Mouse (Mus musculus): ENCODE results near the gene Serpinb12. TPM values are rescaled to one million over a fixed set of nuclear protein-coding genes. Genes with fewer than 3 reads are reported as not detected.
"Not testable (repeated sequence)": the region's sequence is repeated elsewhere in the genome, so short reads cannot be mapped to it uniquely, and the experiment has no call there.

The Serpinb12 gene
- total RNA-seq (2021), result not detected in 2 replicates
- long read RNA-seq, result 0 reads

DNA sequence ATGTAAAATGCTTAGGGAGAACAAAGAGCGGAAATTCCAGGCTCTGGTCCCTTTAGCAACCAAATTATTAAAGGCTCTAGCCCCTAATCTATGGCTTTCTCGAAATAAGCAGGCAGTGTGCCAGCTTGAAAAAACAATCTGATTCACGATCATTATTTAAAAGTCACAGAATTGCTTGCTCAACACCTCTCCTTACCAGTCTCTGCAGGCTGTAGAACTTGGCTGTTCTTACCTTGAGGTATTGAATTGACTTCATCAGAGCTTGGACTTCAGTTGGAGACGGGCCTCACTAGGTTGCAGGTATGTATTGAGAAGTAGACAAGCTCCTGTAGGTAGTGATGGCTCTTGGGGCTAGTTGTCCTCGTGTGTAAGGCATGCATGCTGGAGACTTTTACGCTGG lies at the start of gene Serpinb12:
TSS of gene Serpinb12 (plus strand) at position 185 of the 400 bp plus-strand sequence.
- DNase-seq, result no peak

- DNase-seq, result not testable (repeated sequence)
These were observed 39.1 kb upstream of the Serpinb12 start for GRCm38 (mm10) chr1:106895142-106895541.

GRCm38 (mm10) chr1:106901406-106901805 lies 32.8 kb upstream of the Serpinb12 start:
- DNase-seq, result peak; percentile 16

- no peak for DNase-seq
These were observed 2.3 kb upstream of the Serpinb12 start for GRCm38 (mm10) chr1:106931954-106932353.

DNA sequence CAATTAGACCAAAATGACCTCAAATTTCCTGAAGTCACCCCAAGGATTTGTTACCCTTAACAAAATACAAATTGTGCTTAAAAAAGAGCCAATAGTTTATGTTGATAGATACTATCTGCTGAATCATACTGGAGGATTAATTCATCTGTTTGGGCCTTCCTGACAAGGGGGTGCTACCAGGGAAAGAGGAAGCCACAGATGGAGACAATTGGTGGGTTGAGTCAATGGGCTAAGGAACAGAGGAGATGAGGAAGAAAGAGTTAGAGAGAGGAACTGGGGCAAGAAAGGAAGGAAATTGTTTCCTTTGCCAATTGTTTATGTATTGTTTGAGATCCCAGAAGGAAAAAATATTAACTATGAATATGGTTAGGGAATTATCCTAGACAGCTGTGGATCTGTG lies 591 bp upstream of the Serpinb12 start:
- DNase-seq, result no peak

DNA sequence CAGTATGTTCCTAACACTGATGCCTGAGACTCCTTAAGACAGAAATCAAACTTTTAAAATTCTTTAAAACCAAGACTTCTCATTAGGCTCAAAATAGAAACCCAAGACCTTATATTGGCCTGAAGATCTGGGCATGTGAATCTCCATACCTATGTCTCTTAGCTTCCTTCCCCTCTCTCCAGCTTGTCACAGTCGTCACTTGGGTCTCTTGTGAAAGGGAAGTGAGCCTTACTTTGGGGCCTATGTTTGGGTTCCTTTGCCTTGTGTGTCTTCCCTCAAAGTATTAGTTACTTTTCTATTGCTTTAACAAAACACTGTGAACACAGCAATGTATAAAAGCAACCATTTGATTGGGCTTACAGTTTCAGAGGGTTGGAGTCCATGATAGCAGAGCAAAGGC lies 13.0 kb downstream of the Serpinb12 start:
- no peak for DNase-seq

DNA sequence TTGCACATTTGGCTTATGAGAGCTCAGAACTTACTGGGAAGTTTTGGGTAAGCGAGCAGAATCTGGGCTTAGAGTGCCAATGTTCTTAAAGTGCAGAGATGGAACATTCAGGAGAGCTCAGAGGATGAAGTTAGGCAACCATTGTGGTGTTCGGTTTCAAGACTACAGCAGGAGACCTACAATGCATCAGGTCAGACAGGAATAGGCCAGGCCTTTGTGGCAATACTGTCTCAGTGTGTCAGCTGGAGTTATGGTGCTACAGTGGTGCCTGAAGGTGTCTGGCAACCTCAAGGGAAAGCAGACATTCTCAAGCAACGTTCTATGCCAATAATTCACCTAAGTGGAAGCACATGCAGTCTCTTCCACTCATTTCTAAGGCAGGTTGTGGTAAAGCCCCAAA lies 25.7 kb downstream of the Serpinb12 start:
- DNase-seq, result no peak

DNA sequence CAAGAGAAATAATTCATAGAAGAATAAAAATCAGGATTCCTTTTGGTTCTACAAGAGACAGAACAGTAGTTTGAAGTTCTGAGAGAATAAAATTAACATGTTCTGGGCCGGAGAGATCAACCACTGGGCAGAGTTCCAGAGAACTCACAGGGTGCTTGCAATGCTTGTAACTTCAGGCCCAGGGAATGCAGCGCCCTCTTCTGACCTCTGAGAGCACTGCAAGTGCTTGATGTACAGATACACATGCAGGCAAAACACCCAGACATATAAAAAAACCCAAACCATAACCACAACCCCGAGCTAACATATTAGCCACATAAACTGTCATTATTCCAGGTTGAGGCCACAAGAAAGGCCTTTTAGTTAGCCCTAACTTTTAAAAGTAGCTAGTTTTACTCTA lies 26.8 kb downstream of the Serpinb12 start:
- DNase-seq, result no peak

DNA sequence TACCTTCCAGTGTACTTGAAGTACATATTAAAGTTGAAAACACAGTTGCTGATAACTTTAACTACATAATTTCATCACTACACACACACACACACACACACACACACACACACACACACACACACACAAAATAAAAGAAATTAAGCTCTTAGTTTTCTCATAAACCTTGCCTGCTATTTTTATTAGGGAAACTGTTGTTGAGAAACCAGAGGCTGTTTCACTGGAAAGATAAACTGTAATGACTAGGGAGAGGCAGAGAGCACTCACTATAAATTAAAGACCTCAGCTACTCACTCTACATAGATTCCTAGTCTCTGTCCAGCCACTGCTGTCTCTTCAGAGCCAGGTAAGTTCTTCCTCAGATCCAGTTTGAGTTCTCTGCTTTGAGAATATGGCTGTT lies 46.4 kb downstream of the Serpinb12 start, which contains the start of gene Serpinb13:
TSS of gene Serpinb13 (plus strand) at position 301 of the 400 bp plus-strand sequence.
- DNase-seq, result no peak

- DNase-seq, result no peak
These were observed 48.8 kb downstream of the Serpinb12 start for GRCm38 (mm10) chr1:106983092-106983491.

- no peak for DNase-seq
These were observed 49.6 kb downstream of the Serpinb12 start for GRCm38 (mm10) chr1:106983865-106984264.

GRCm38 (mm10) chr1:107000424-107000823 lies 66.2 kb downstream of the Serpinb12 start:
- peak; percentile 51 for DNase-seq

GRCm38 (mm10) chr1:107001754-107002153 lies 67.5 kb downstream of the Serpinb12 start:
- DNase-seq, result no peak

DNA sequence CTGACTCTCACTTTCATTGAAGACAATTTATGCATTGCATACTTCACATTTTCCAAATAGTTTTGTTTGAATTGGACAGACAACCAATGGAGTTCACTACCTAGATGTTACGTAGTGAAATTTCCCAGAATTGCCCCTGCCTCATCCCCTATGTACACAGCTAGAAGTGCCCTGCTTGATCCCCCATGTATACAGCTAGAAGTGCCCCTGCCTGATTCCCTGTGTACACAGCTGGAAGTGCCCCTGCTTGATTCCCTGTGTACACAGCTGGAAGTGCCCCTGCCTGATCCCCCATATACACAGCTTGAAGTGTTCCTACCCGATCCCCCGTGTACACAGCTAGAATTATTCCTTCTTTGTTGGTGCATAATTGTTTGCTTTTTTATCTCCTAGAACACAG lies 72.1 kb downstream of the Serpinb12 start:
- DNase-seq, result no peak

Other genes with a start within 250 kb of the Serpinb12 start
- gene Bcl2, start 220.2 kb upstream of the Serpinb12 start, total RNA-seq (2021), result 5.4 and 5.7 TPM in 2 replicates
- 31.1 and 52.3 TPM in 2 replicates for gene Kdsr, start 174.7 kb upstream of the Serpinb12 start, total RNA-seq (2021)
- gene Vps4b, start 137.7 kb upstream of the Serpinb12 start, total RNA-seq (2021), result 110 and 111 TPM in 2 replicates
- not detected in 2 replicates for gene Serpinb5, start 73.3 kb upstream of the Serpinb12 start, total RNA-seq (2021)
- not detected in 2 replicates for gene Serpinb13, start 46.5 kb downstream of the Serpinb12 start, total RNA-seq (2021)
- not detected in 2 replicates for gene Serpinb3a, start 117.9 kb downstream of the Serpinb12 start, total RNA-seq (2021)
- gene Serpinb3d, start 149.1 kb downstream of the Serpinb12 start, total RNA-seq (2021), result not detected in 2 replicates

Data from adrenal gland, postnatal 25 days (tissue).